Mouse (Mus musculus): ENCODE measurements at regions not wholly inside any gene's neighbourhood (a gene's known extent, or its start where the extent isn't known, plus 50 kb on each side); places are given as distances from the start of the nearest gene placed in this dataset.

DNA sequence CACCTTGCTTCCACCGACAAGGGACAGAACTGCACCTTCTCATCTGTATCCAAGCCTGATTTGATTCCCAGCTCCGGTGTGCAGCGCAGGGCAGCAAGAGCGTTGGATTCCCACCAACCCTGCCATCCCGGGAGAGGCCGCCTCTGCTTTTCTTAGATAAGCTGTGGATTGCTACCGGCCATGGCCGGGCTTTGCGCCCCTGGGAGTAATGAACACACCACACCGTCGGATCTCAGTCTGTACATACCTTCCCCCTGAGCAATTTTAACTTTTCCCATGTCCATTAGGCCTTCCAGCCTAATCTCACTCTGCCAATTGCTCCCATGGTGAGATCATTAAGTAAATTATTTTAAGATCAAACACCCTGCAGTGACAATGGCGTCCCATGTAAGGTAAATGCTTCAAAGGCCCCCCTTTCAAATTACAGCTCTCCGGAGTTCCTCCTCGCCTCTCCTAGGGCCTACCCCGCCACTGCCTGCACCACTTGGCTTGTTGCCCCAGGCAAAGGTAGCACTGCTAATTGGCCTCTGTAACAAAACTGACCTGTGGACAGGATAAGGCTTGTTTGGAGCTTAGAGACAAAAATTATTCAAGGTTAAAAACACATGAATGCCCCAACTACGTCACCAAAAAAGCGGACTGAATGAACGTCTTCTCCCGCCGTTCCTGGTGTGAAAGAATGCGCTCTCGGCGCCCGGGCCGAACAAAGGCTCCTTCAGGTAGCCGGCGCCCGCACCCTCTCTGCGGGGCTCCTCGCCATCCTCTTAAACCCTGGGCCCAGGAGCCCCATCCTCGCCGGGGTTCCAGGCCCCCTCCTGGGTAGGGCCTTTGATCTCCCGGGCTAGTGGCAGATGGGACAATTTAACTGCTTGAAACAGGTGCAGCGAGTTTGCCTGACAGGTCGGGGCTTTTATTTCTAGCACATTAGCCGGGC is 228.5 kb upstream of the Sp4 start:
- no peak for DNase-seq

DNA sequence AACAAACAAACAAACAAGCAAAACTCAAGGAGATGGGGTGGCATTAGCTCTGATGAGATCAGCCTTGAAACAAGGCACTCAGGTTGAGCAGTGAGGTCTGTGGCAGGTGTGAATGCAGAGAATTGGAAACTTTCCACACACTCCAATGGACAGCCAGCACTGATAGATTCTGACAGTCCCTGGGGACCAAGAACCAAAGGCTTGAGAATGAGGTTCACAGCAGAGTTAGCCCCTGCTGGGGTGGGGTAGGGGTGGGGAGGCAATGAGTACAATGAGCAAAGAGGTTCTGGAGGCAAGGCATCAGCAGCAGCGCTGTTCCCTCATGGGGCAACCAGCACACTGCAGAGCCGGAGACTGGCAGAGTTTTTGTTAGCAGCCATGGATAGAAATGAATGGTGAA is 220.5 kb upstream of the Sp4 start:
- DNase-seq = no peak

DNA sequence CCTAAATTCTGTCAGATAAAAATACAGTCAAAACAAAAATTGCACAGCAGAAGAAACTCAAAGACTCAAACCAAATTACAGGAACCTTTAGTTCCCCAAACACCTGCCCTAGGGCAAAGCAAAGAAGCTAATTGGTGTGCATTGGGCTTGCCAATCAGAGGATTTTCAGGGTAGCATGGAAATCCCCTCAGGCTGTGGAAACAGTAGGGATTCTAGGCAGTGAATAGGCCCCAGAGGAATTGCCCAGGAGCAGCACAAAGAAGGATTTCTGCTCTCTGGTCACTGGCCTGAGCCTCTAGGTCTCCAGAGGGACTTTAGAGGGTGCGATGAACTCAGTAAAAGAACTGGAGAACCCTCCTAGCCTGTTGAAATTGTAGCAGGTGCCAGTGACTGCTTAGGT is 220.1 kb upstream of the Sp4 start:
- no peak for DNase-seq

DNA sequence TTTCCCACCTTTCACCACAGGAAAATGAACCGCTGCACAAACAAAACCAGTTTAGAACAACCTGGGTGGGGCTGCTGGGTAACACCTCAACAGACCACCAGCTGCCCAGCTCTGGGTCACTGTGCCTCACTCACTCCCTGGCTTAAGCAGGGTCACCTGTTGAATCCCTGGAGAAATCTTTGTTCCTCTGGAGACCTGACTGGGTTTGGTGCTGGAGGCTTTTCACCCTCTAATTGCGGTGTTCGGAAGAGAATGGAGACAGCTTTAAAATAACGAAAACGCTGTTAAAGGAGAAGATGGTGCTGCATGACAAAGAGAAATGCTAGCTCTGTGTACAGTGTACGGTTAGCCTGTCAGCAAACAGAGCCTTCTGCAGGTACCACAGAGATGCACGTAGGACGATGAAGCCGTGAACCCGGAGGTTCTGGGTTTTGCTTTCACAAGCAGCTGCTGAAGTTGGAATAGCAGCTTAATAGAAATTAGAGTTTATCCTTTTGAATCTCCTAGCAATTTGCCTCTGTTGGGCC is 218.6 kb upstream of the Sp4 start:
- no peak for DNase-seq

DNA sequence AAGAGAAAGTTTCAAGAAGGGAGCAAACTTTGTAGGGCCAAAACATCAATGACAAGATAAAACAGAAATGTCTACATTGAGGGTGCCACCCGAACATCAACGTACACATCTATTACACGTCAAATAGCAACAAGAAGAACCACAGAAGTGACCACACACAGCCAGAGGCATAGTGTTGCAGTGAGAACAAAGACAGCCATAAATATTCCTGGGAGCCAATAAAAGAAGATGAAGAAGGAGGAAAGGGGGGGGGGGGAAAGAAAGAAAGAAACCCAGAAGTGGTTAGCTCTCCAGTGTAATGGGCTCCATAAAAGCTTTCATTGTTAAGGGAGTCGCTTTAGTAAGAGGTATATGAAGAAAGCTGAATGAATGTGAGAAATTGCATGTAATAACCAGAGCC is 209.7 kb upstream of the Sp4 start:
- DNase-seq = no peak

DNA sequence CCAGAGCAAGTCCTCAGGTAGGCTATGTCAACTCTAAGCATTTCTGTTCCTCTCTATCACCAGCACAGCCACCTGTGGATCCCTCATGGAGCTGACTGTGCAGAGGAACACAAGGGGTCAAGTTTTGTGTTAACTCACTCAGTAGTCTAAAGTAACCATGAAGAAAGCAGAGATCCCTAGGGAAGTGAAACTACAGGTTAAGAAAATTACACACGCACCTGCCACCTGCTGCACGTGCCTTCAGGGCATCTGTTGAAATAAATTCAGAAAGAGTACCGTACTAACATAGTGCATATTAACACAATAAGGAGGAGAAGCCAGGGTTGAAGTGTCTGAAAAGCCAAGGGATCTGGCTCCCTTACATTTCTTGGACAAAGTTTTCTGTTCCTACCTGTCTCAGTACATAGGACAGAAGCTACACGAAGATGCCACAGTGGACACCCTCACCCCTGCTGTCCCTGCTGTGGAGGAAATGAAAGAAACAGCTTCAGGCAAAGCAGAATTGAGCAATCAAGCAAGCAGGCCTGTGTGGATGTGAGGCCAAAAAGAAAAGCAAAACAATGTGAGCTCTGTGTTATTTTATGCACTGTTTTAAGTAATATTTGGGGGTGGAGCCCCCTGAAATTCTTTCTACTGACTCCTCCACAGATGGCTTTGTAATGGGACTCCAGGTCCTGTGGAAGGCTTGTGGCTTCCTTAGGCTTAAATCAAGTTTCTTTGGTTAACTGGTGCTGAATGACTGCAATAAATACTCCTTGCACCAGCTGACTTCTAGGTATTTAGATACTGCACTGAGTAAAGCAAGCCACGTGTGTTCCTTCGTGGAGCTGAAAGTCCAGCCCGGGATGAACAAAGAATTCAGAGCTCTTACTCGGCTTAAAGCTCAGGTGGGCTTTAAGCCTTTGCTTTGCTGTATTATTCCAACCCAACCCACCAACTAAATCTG is 208.0 kb upstream of the Sp4 start:
- no peak for DNase-seq

DNA sequence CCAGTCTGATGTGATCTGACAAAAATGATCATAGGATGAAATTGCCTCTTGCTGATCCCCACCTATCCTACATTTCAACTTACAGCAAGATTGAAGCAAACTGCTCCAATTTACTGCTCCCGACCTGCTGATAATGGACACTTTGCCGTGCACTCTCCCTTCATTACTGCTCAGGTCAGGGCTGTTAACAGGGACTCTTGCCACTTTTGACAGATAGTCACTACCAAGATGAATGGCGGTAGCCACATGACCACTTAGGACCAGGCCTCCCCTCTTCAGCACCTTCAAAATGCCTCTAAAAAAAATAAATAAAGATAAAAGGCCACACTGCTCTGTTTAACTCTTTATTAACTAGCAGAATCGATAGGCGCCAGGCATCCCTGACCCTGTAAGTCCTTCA is 199.2 kb upstream of the Sp4 start:
- DNase-seq = no peak

DNA sequence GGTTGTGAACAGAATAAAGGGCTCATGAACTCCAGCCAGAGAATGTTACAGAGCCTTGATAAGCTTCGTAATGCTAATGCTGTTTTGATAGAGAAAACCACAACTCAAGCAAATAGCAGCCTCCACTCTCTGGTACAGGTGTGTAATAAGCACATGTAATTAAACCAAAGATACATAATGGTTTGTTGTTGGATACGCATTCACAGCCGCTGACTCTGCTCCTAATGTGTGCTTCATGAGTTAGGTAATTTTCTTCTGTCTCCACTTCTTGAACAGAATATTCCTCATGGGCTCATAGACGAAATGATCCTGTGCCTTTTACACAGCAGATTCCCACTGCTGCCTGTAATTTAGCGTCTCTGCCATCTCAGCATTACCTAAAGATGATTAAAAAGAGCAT is 186.8 kb upstream of the Sp4 start:
- DNase-seq = no peak

DNA sequence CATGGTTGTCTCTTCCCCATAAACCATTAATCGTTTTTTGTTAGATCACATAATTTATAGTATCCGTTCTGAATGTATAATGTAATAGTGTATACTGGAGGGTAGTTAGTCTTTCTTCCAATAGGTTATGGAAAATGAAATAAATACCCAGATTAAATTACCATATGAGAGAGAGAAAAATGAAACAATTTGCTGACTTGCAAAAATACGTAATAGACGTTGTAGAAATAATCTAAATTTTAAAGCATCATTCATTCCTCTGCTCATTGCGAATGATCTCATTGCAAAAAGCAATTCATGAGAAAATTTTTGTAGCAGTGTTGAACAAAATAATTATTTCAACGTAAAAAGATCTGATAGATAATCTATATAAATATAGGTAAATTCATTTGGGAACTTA is 185.2 kb upstream of the Sp4 start:
- no peak for DNase-seq

DNA sequence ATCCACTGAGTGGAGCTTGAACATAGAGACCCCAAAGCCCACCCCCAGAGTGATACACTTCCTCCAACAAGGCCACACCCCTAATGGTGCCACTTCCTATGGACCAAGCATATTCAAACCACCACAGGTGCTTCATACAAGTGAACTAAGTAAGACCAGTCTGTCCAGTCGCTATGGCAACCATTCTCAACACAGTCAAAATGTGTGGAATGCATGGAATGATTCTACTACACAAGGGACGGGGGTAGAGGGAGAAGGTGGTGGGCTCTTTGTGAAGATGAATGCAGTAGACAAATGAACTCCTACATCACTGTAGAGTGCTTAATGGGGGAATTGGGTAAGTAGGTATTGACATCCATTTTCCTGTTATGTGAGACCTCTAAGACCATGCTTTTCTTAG is 180.1 kb upstream of the Sp4 start:
- no peak for DNase-seq

DNA sequence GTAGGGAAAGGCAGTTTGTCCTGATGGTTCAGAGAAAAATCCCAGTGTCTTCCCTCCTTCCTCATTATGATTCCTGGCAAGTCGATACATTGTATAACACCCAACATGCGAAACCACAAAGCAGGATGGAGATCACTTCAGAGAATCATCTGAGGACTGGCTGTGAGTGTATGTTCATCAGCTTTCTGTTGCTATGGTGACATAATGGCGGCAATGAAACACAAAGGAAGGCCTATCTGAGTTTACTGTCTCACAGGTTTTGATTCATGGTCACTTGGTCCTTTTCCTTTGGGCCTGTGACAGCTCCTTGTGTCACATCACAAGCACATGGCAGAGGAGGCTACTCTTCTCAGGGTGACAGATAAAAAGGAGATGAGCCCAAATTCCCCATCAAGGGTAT is 173.5 kb upstream of the Sp4 start:
- DNase-seq = no peak

DNA sequence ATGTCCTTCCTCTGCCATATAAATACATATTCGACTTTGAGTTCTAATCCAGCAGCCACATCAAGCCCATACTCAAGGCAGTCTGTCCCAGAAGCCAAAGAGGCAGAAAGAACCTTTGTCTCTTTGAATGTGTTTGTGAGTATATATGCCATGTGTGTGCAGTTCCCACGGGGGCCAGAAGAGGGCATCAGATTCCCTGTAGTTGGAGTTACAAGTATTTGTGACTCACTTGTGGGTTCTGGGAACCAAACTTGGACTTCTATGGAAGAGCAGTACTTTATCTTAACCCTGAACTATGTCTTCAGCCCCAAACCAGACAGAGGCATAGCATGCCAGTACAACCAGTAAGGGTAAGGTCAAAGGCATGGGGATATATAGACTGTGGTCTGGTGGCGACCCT is 165.6 kb upstream of the Sp4 start:
- DNase-seq = no peak

DNA sequence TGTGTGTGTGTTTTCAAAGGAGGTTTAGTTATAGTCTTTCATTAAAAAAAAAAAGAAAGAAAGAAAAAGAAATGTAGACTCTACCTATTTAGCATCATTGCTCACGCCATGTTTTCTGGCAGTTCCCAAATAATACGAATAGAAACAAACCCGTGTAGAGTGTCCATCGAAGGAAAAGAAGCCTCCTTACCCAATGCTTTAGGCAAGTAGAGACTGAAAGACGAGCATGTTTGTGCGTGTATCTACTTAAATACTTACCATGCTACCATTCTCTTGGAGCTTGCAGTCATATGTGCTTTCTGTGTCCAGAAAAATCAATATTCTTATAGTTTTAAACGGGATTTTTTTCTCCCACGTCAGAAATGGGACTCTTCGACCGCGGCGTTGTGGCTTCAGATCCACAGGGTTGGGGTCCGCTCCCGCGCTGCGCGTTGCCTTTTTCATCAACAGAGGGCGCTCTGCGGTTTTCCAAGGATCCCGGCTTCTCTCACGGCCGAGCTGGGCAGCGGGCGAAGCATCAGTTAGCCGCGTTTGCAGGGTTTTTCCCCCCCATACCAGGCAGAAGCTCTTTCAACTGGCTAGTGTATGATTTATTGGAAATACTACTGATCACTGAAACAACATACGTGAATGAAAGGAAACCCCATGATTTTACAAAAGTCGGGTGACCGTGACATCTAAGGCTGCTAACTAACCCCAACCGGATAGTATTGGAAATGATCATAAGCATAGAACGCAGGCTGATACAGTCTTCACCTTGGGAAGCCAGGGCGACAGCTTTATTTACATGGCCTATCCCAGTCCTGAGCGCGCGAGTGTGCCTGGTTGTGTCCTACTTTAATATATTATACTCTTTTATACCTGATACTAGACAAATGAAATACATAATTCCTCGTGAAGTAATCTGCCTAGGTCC is 156.5 kb upstream of the Sp4 start:
- DNase-seq = peak; percentile 41

DNA sequence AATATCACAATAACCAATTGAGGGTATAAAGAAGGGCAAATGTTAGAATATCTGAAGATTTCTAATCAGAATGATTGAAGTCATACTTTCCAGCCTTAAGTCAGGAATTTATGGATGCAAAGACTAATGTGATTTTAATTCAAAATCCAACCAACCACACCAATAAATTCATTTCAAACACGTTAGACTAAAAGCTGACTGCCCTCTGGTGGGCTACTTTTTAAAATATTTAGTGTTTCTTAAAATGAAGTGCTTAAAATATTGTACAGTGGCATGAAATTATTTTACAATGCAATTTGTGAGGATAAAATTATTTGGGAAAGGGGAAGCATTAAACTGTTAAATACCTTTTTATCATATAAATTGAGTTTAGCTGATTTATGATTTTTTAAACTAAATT is 154.4 kb upstream of the Sp4 start:
- DNase-seq = peak; percentile 16

DNA sequence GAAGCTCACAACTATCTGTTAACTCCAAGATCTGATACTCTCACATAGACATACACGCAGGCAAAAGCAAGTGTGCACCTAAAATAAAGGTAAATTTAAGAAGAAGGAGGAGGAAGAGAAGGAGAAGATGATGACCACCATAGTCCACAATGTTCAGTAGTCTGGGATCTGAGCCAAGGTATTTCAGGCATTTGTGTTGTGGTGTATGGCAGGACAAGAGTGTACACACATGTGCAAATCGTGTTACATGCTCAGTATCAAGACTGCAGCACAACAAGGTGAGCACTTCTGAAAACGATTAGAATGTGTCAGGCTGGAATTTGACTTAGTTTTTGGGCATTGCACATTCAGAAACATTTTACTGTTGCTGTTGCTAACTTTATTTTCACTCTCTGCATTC is 138.4 kb upstream of the Sp4 start:
- no peak for DNase-seq

DNA sequence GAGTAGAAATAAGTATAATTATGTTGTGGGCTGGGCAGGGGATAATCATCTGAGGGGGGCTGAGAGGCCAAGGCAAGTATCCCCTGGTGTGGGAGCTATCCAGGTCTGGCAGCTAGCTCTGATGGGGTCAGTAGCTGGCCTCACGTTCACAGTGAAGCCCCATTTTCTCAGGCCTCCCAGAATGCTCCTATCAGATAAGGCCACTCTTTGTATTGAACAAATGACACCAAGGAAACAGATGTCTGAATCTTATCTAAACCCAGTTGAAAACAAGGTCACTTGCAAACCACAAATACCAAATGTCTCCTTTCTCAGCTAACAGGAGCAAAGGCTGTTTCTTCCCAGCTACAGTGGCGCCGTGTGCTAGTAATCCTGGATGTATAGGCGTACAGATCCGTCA is 137.6 kb upstream of the Sp4 start:
- no peak for DNase-seq

DNA sequence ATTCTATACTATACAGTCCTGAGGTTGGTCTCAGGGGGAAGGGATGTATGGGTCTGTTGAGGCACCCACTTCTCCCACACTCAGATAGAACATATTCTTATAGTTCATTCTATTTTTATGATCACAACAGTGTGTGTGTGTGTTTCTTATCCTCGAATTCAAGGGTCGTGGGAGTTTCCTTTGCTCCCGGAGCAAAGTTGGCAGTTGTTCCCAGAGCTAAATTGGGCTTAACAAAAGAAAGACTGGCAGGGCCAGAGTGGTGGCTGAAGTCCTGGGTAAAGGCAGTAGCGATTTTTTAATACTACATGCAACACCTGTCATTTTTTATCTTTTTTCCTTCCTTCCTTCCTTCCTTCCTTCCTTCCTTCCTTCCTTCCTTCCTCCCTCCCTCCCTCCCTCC is 131.5 kb upstream of the Sp4 start:
- no peak for DNase-seq

DNA sequence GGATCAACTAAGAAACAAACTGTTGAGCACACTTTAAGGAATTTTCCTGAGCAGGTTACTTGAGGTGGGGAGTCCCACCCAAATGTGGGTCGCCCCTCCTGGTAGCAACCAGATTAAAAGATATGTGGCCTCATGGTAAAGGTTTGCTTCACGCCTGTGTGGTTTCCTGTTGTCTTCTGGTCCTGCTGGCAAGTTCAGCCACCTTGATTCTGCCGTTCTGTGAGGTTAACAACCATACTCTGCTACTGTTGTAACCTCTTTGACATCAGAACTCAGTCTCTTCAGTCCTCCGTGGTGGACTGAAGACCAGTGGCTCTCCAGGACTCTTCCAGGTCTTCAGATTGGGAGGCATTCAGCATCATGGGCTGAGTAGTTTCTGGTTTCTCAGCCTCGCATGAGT is 127.1 kb upstream of the Sp4 start:
- no peak for DNase-seq

DNA sequence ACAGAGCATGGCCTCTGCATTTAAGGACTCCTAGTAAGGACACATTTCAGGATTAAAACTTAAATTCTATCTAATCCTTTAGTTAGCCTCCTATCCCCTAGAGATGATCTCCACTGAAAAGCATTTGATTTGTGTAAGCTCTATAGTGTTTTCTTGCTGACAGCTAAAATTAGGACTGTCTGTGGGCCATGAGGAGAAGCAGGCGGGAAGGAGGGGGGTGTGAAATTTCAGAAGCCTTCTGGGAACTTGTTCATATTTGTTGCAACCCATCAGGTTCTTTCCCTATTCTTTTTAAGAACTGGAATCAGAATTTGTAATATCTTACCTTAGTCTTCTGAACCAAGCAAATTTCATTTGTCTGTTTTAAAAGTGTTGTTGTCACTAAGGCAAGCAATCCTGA is 114.7 kb upstream of the Sp4 start:
- DNase-seq = no peak

DNA sequence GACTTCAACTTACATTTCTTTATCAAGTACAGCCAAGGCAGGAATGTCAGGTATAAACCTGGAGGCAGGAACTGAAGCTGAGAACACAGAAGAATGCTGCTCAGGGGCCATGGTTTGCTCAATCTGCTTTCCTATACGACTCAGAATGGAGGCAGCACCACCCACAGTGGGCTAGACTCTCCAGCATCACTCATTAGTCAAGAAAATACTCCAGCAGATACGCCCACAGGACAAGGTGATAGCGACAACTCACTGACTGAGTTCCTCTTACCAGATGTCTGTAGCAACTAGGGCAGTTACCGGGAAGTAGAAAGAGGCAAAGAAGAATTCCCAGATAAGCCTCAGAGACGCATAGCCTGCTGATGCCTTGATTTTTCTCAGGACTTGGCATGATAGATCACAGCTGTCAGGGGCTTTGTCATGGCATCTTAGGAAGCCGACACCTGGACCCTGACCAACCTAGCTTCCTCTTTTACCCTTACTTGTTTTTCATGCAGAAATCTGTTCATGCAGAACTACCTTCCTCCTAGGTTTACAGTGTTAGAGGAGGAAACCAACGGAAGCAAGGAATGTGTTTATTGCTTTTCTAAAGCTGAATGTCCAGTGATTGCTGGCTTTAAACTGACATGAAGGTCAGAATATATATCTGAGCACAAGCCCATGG is 110.7 kb upstream of the Sp4 start:
- no peak for DNase-seq

DNA sequence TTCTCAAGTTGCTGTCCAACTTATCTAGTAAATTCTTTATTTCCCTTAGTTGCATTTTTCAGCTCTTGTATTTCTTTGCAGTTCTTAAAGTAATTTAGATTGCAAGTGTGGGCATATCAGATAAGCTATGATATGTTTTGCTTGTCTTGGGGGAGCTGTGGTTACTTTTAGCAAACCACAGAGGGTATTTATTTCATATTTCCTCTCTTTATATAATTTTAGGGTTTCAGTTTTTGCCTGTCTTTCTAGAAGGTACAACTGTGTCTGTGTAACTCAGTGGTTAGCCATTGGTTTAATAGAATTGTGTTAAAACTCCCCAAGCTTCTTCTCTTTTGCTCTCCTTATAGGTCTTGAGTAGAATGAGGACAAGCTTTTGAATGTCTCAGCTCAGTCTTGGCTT is 109.7 kb upstream of the Sp4 start:
- DNase-seq = no peak

DNA sequence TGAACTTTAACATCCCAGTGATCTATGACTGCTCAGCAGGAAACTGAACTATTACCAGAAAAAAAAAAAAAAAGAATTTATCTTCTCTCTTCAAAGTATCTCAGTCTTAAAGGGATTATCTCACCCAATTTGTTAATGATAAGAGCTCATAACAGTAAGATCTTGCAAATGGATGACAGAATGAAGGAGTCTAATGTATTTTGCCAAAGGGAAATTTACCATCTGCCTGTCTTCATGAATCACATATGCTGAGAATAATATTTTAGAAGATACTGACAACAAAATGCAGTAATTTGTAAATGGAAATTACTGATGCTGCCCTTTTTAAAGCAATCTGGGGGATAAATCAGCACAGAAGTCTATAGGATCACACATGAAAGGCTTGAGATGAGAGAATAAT is 103.9 kb upstream of the Sp4 start:
- no peak for DNase-seq

Measured in lung, postnatal 36 days (tissue).